In genomic region chr11:57646940-57647339, GRCm38 (mm10) we compare ENCODE assay signal across 10 mouse cellular contexts. TPM values are rescaled to one million over a fixed set of nuclear protein-coding genes. Genes with fewer than 3 reads are reported as not detected.
DNase-seq lines count a peak whose midpoint lies in the region; ATAC-seq and TF ChIP-seq lines count a peak whose summit lies in the region.
"Had no signal": no experiment of that assay in that cellular context is flagged by ENCODE, and none has a peak within 500 bp of the region (broad histone marks: within the 10 kb centered on the region; RNA-seq: fewer than 3 reads in every experiment).

No protein-coding gene starts in this region.

- ATAC-seq in hindbrain, embryonic 11.5 days (ENCODE audit: low FRiP score) = no peak
- ATAC-seq in hindbrain, embryonic 14.5 days (ENCODE audit: low FRiP score) = no peak
- no peak for ATAC-seq in midbrain, embryonic 14.5 days (ENCODE audit: low FRiP score, low TSS enrichment)

- TF ChIP-seq POLR2A in cortical plate, adult 2 months (IDR thresholded peaks at IDR 0.05; ENCODE audit: extremely low read depth, insufficient read depth, low read length) = no peak

- peak overlapping the region; percentile 81 for H3K4me3 ChIP-seq in hindbrain, embryonic 10.5 days
- H3K4me3 ChIP-seq in hindbrain, embryonic 11.5 days (ENCODE audit: low read depth, low read length) = no peak overlapping the region
- peak overlapping the region; percentile 70; the same call in 1 of the 2 replicates for H3K4me3 ChIP-seq in cortical plate, adult 2 months (ENCODE audit: insufficient read depth, low read length)
- H3K4me3 ChIP-seq in hindbrain, embryonic 14.5 days (replicated peaks; ENCODE audit: low read length) = no peak overlapping the region; the same call in 1 of the 2 replicates
- peak overlapping the region; percentile 74 for H3K4me3 ChIP-seq in midbrain, embryonic 14.5 days (replicated peaks; ENCODE audit: low read depth, low read length)

- 0 out of 2 replicates have a peak, but pooled peaks cover 3% of the 10 kb centered on the region for H3K36me3 ChIP-seq in hindbrain, embryonic 10.5 days
- no peaks in the 10 kb centered on the region for H3K36me3 ChIP-seq in hindbrain, embryonic 11.5 days (ENCODE audit: control insufficient read depth, insufficient read depth, low read length)
- no peaks in the 10 kb centered on the region for H3K36me3 ChIP-seq in hindbrain, embryonic 14.5 days (replicated peaks; ENCODE audit: control insufficient read depth, insufficient read depth)
- no peaks in the 10 kb centered on the region for H3K36me3 ChIP-seq in midbrain, embryonic 14.5 days (ENCODE audit: control insufficient read depth, insufficient read depth, low read length)

- no peaks in the 10 kb centered on the region for H3K9me3 ChIP-seq in hindbrain, embryonic 10.5 days
- H3K9me3 ChIP-seq in hindbrain, embryonic 11.5 days (ENCODE audit: control insufficient read depth, low read length) = no peaks in the 10 kb centered on the region
- H3K9me3 ChIP-seq in hindbrain, embryonic 14.5 days (ENCODE audit: control insufficient read depth, low read length) = no peaks in the 10 kb centered on the region
- H3K9me3 ChIP-seq in midbrain, embryonic 14.5 days (ENCODE audit: control insufficient read depth, low read length) = no peaks in the 10 kb centered on the region

- no peak for DNase-seq in hindbrain, embryonic 10.5 days (ENCODE audit: low spot score)
- no peak for DNase-seq in hindbrain, embryonic 11.5 days (ENCODE audit: low spot score)
- no peak for DNase-seq in hindbrain, embryonic 14.5 days (ENCODE audit: low spot score)
- DNase-seq in midbrain, embryonic 14.5 days = no peak
- DNase-seq in cerebellum, adult 8-10 months = no peak
- no peak for DNase-seq in cerebellum, adult 9-11 months
- no peak for DNase-seq in left cerebral cortex, postnatal 36 days (ENCODE audit: low spot score in 2 of 2)
- DNase-seq: cerebellum, adult 11 months; kidney, adult 8-10 months had no signal

- no peak overlapping the region for H3K9ac ChIP-seq in hindbrain, embryonic 11.5 days (ENCODE audit: low read depth, low read length)
- no peak overlapping the region for H3K9ac ChIP-seq in hindbrain, embryonic 14.5 days
- no peak overlapping the region for H3K9ac ChIP-seq in midbrain, embryonic 14.5 days (replicated peaks; ENCODE audit: low read length)

- H3K4me1 ChIP-seq in hindbrain, embryonic 10.5 days (replicated peaks) = peaks cover 78% of the 10 kb centered on the region
- 0 out of 2 replicates have a peak, but pooled peaks cover 5% of the 10 kb centered on the region for H3K4me1 ChIP-seq in hindbrain, embryonic 11.5 days (replicated peaks; ENCODE audit: control insufficient read depth, insufficient read depth, low read length)
- 0 out of 2 replicates have a peak, but pooled peaks cover 2% of the 10 kb centered on the region for H3K4me1 ChIP-seq in cortical plate, adult 2 months (ENCODE audit: control insufficient read depth, insufficient read depth, low read length)
- H3K4me1 ChIP-seq in hindbrain, embryonic 14.5 days (replicated peaks; ENCODE audit: control insufficient read depth, insufficient read depth, low read length) = peaks cover 35% of the 10 kb centered on the region
- H3K4me1 ChIP-seq in midbrain, embryonic 14.5 days (ENCODE audit: control insufficient read depth, insufficient read depth, low read length) = peaks cover 23% of the 10 kb centered on the region

- TF ChIP-seq CTCF in cortical plate, adult 2 months (IDR thresholded peaks at IDR 0.05; ENCODE audit: extremely low read depth, insufficient read depth, low read length) = no peak

- intact Hi-C loops in left cerebral cortex, postnatal 36 days (cut with DNase I) = loop anchor here (5.0 kb wide), 1 partner anchor 35 kb away; no protein-coding TSS in a partner anchor

- 89% methylated on average over 8 of the region's 8 CpGs for WGBS in hindbrain, embryonic 10.5 days
- WGBS in hindbrain, embryonic 11.5 days = 85% methylated on average over 8 of the region's 8 CpGs
- WGBS in hindbrain, embryonic 14.5 days = 82% methylated on average over 8 of the region's 8 CpGs
- WGBS in midbrain, embryonic 14.5 days = 65% methylated on average over 8 of the region's 8 CpGs

- peaks cover 45% of the 10 kb centered on the region for H3K27me3 ChIP-seq in hindbrain, embryonic 10.5 days (ENCODE audit: insufficient read depth, poor library complexity, severe bottlenecking)
- H3K27me3 ChIP-seq in hindbrain, embryonic 11.5 days (ENCODE audit: control insufficient read depth, insufficient read depth, low read length) = no peaks in the 10 kb centered on the region
- no peaks in the 10 kb centered on the region for H3K27me3 ChIP-seq in hindbrain, embryonic 14.5 days (ENCODE audit: control insufficient read depth, insufficient read depth, low read length)
- no peaks in the 10 kb centered on the region; the same call in 1 of the 2 replicates for H3K27me3 ChIP-seq in midbrain, embryonic 14.5 days (ENCODE audit: control insufficient read depth, insufficient read depth, low read length)

- no peak overlapping the region for H3K27ac ChIP-seq in hindbrain, embryonic 10.5 days
- no peak overlapping the region for H3K27ac ChIP-seq in hindbrain, embryonic 11.5 days (ENCODE audit: low read depth, low read length)
- H3K27ac ChIP-seq in cortical plate, adult 2 months (ENCODE audit: insufficient read depth, low read length) = no peak overlapping the region
- H3K27ac ChIP-seq in hindbrain, embryonic 14.5 days = no peak overlapping the region
- no peak overlapping the region for H3K27ac ChIP-seq in midbrain, embryonic 14.5 days (replicated peaks; ENCODE audit: low read depth, low read length)

- no peak overlapping the region for H3K4me2 ChIP-seq in hindbrain, embryonic 11.5 days (replicated peaks; ENCODE audit: low read depth, low read length)
- peak overlapping the region; percentile 71 for H3K4me2 ChIP-seq in hindbrain, embryonic 14.5 days (replicated peaks)
- H3K4me2 ChIP-seq in midbrain, embryonic 14.5 days (ENCODE audit: low read length) = peak overlapping the region; percentile 97

RNA-seq across cellular contexts. Expression of gene Galnt10, which starts 1.7 kb away (rescaled TPM):
- polyA plus RNA-seq in hindbrain, embryonic 10.5 days (2016; fragmentation: Nextera tagmentation; extraction: Ambion mirVana) = 21.2 and 22.7 TPM in 2 replicates
- 9.7 and 12.0 TPM in 2 replicates for polyA plus RNA-seq in hindbrain, embryonic 11.5 days (2014; fragmentation: Nextera tagmentation; extraction: Ambion mirVana)
- 6.1 and 6.4 TPM in 2 replicates for polyA plus RNA-seq in cortical plate, adult 2 months (2012; rRNA removed)
- polyA plus RNA-seq in hindbrain, embryonic 14.5 days (2014; fragmentation: Nextera tagmentation; extraction: Ambion mirVana) = 8.8 and 9.8 TPM in 2 replicates
- 10.1 and 11.6 TPM in 2 replicates for polyA plus RNA-seq in midbrain, embryonic 14.5 days (2014; fragmentation: Nextera tagmentation; extraction: Ambion mirVana)
- total RNA-seq in left cerebral cortex, postnatal 36 days (2021) = 1 to 10 TPM; 6.3 to 8.1 TPM

Comparison
In these comparisons a context has a peak if more than half of its experiments do, and no peak if none do; other contexts are left out.
1. H3K4me3 ChIP-seq: peak in hindbrain, embryonic 10.5 days (single experiment), cortical plate, adult 2 months (single experiment) and midbrain, embryonic 14.5 days (single experiment); none in hindbrain, embryonic 11.5 days (single experiment) and hindbrain, embryonic 14.5 days (single experiment).